Mouse (Mus musculus) embryo, embryonic 10 days (tissue): ENCODE measurements at regions not wholly inside any gene's neighbourhood (a gene's known extent, or its start where the extent isn't known, plus 50 kb on each side); places are given as distances from the start of the nearest gene placed in this dataset.

Experiments used
- DNase-seq: peaks from one replicate; pipeline ENCODE4 v3.0.0-alpha.2; 2015; ENCODE audit warnings: low spot score

DNA sequence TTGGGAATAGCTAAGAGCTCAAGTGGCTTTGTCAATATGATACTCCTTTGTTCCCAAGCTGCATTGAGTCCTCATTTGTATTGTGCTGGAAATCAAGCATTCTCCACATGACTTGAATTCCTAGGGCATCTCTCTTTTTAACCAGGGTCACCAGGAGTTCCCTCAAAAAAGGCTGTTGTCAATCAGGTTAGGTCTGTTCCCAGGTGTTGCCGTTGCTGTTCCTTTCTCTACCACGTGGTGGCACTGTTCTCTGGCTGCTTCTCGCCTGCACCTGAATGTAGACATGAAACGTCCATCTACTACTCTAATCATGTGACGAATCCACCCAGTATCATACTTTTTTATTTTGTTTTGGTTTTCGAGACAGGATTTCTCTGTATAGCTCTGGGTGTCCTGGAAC lies 118.3 kb downstream of the S1pr1 start:
- peak; percentile 70 for DNase-seq

DNA sequence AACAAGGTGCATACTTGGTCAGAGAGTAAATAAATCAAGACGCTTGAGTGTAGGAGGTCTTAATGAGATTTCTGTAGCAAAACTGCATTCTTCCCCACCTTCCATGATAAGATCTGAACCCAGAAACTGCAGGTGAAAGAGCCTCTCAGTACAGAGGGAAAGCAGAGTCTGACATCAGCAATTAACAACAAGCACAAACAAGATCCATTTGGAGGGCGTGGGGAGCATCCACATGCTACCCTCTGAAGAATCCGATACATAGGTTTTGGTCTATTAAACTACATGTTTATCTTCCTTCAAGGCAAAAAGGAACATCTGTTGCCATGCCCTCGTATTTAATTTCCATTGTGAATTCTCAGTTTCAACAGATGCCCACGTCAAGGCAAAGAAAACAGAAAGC lies 124.2 kb downstream of the S1pr1 start:
- no peak for DNase-seq

DNA sequence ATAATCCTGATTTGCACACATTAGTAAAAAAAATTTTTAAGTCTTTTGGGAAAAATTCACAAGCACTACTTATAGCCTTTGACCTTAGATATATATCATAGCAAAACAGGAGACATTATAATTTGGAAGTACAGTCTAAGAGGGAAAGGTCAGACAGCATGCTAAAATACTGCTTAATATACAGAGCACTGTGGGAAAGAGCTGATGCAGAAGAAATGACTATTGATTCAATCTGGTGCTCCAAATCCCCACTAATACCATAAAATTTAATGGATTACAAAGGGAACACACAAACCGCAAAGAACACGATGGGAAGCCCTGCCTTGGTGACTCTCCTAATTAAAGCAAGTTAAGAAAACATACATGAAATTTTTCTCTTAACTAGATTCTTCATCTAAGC lies 126.3 kb downstream of the S1pr1 start:
- no peak for DNase-seq

DNA sequence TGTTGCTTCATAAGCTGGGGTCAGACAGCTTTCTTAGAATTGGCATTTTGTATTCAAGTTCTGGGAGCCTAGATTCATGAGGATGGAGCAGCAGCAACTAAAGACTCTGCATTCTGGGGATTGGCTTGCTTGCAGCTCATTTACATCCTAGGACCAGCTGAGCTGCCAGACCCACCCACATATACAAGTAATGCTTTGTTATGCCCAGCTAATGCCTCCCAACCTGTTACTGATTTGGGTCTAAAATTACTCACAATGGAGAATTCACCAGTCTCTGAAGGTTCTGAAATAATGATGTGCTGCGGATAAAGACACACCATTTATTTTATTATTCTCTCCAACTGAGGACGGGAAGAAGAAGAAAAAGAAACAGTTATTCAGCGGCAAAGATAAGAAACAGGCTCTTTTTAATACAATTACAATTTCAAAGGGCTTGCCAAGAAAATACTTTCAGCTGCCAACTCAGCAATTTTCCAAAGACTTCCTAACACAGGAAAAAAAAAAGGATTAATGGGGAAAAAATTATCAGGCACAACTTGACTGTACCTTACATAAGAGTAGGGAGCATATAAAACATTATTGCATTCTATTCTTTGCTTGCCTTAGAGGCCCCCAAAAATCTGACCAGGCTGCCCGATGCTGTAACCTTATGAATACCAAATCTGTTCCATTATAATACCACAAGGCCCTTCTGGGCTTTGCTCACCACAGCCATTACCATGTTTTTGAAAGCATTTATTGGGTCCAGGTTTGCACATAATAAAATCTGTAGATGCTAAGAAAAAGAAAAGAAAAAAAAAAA lies 134.5 kb downstream of the S1pr1 start:
- DNase-seq: peak; percentile 8

DNA sequence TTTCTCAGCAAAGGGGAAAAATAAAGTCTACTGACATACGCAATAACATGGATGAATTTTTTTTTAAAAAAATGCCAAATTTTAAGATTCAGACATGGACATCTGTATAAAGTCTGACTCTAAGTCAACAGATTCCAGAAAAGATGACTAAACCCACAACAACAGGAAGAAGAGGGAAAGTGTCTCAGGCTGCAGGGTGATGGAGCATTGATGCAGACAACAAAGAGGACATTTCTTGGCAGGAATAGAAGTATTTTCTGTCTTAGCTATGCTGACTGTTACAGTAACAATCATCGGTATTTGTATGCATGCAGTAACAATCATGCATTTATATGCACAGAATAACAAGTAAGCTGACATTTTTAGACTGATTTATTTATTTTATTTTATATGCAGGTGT lies 139.5 kb downstream of the S1pr1 start:
- DNase-seq: no peak

DNA sequence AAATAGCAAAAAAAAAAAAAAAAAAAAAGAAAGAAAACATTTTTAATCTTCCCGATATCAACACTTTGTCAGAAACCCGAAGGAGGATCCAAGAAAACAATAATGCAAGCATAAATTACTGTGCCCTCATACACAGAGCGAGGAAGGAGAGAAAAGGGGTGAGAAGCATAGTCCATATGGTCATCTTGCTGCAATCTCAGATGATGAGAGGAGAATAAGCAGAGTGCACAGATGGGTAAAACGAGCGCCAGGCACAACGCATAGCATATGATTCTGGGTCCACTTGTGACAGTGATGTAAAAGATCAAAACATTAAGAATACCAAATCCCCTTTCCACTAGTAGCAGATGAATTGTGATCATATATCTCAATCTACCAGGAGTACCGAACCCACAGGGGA lies 152.1 kb downstream of the S1pr1 start:
- DNase-seq: no peak

DNA sequence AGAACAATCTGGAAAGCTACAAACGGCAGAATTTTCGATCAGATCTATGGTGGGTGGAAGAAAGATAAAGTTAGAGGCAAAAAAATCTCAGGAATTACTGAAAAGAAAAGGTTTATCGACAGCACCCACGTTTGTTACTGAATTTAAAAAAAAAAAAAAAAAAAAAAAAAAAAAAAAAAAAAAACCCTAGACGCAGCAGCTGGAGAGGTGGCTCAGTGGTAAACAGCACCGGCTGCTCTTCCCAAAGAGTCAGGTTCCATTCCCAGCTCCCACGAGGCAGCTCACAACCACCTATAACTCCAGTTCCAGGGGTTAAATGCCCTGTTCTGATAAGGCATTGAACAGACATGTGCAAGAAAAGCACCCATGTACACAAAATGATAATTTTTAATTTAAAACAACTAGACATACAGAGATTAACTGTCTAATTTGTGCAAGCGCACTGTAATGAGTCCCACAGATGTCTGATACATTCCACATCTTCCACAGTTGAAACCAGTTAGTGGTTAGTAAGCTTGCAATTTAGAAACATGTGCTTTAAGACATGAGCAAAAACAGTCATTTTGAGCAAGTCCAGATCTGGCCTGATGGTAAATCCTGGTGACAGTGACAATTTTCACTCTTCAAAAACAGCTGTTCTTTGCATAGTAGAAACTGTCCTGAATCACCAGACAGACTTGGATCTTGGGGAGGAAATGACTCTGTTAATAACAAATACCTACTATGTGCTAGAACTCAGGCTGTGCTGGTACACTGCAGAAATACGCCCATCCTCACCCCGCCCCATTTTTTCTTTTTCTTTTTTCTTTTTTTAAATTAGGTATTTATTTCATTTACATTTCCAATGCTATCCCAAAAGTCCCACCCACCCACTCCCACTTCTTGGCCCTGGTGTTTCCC lies 159.8 kb downstream of the S1pr1 start:
- DNase-seq: no peak

DNA sequence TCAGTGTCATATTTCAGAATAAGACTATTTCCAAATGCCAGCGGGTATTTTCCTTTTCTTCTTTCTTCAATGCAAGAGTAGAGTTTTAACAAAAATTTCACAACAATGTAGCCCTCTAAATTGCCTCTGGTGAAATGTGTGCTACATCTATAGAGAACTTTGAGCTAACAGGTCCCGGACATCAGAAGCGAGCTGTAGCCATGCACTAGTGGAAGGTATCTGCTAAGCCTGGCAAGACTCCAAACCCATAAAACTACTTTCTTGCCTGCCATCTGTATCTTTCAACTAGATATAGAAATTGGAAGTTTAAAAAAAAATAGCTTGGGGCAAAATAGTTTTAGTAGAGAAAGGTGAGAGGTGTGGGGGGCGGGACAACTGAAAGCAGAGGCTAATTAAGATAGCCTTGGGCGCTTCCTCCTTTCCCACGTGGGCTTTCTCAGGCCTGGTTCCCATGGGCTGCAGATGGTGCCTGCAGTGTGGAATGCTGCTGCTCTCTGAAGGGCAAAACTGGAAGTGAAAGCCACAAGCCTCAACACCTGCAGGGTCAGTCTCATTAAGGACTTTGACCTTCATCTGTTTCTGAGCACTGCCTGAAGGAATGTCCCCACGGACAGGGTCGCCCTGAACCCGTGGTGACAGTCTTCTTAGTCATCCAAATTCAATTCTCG lies 160.9 kb downstream of the S1pr1 start:
- peak; percentile 56 for DNase-seq

DNA sequence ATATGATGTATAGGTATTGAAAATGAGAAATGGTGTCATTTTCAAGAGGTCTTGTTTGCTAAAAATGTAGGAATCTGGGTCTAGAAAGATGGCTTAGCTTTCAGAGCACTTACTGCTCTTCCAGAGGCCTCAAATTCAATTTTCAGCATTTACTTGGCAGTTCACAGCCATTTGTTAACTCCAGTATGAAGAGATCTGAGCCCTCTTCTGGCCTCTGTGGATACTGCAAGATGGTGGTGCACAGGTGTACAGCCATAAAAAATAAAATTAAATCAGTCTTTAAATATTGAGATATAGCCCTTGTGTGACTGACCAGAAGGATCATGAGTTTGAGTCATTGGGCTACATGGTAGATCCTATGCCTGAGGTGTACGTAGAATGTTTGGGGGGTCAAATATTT lies 173.1 kb downstream of the S1pr1 start:
- DNase-seq: peak; percentile 28

DNA sequence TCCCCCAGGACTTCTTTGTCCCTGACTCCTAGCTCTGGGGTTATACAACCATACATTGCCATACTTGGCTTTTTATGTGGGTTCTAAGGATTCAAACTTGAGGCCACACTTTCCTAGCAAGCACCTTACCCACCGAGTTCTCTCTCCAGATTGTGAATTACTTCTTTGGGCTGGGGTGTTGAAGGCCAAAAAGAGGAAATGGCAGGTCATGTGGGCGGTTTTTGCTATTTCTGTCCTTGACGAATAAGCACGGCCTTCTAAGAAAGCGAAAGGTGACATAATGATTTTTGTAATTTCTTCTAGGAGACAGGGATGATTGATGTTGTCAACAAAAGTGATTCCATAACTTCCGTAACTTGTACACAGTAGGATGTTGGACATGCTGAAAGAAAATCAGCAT lies 176.5 kb downstream of the S1pr1 start:
- no peak for DNase-seq

DNA sequence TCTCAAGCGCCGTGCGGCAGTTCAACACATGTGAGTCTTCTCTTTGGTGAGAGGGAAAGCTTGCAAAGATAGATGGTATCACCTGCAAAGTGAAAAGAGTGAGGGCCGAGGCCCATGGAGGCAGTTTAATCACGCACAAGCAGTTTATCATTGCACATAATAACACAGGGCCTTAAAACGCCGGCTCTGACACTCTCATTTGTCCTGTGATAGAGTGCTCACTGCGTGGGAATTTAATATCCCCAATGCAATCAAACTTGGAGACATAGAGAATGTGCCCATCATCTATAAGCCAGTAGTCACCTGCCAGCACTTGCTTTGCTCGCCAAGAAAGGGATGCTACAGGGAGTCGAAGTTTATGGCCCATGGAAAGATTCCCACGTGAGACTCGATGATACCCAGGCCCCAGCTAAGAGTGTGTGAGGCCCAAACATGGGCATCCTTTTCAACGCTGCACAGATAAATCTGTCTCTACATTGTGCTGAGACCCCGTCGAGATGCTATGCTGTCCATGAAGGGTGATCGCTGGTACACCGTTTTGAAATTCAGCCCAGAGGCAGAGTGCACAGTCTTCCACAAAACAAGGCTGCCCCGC lies 182.6 kb downstream of the S1pr1 start:
- DNase-seq: no peak

DNA sequence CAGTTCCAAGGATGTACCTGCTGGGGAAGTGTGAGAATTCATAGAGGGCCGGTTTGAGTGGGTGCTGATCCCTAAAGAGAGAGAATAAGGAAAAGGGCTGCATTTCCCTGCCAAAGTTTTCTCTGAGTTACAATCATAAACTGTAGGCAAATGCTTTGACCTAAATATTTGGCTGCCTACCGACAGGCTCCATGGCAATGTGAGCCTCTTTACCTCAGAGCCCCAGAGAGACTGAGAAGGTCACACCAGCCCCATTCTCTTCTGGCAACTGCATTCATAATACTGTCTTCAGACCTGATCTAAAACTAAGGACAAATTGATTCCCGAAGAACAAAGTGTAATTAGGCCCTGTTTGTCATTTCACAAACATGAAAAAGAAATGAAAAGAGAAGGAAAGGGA lies 184.4 kb downstream of the S1pr1 start:
- no peak for DNase-seq

DNA sequence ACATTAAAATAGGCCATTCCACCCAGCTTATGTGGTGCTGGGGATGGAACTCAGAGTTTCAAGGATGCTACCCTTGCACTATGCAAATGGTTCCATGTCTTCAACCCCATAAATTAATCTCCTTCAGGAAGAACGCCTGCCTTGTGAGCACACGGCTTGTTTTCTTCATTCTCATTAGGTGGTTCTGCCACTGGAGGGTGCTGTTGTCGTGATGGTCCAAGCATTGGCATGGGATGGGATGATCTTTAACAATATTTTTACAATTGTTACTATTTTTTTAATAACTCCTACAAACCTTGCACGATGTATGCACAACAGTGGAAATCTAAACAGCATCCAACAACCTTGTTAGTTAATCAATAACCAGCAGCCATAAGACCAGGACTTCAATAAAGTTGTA lies 185.0 kb downstream of the S1pr1 start:
- peak; percentile 11 for DNase-seq

DNA sequence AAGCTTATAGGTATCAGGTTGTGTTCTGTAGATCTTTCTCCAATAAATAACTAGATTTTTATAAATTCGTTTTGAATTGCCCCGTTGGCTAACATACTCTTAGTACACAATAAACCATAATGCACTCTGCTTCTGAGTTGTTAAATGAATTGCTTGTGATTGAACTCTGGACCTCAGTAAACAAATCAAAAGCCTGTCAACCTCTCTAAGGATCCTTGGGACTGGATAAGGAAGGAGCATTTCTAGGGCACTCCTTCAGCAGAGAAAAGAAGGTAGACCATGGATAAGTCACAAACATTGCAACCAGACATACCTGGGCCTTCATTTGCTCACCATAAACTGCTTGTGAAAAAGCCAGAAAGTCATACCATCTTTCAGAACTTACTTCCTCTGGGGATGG lies 191.4 kb downstream of the S1pr1 start:
- DNase-seq: no peak

DNA sequence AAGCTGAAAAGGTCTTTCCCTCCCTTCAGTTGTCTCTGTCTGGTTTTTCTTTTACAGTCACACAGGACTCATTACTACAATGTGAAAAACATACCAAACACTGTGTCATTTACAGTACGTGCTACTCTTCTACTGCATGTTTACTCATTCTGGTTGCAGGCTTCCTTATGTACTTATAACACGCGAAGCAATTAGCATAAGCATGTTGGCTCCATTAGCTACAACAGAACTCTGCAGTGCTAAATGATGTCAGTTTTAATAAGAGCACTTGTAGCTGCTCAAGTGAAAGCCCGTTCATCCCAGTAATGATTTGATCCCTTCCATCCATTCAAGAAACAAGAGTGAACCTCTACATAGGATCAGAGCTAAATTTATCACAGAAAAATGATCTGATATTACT lies 199.2 kb downstream of the S1pr1 start:
- DNase-seq: no peak

DNA sequence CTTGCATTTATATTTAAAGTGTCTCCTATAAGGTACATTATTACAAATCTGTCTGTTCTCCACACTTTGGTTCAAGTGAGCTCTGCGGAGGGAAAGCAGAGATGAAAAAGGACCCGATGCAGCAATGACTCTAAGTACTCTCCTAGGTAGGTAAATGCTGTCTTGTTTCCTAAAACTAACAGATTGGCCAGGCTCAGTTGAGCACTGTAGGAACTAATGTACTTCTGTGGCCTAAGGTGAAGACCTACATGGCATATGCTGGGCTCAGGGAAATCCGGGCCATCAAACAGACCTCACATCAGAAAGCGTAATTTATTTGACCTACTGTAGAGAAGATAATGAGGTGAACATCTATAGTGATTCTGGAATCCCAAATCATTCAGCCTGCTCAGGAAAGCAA lies 205.2 kb downstream of the S1pr1 start:
- no peak for DNase-seq

DNA sequence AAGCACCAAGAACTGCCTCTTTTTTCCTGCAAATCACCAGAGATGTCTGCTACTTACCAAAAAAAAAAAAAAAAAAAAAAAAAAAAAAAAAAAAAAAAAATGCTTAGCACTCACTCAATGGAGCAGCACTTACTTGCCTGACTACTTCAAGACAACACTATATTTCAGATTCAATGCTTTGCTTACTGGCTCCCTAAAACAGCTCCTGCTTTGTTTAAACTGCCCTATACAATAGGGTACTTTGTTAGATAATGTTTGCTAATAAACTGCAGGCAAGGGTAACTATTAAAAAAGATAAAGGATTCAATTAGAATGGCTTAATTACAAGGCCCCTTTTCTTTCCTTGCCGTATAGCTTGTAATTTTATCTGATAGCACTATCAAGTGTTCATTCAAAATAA lies 217.5 kb downstream of the S1pr1 start:
- DNase-seq: no peak

DNA sequence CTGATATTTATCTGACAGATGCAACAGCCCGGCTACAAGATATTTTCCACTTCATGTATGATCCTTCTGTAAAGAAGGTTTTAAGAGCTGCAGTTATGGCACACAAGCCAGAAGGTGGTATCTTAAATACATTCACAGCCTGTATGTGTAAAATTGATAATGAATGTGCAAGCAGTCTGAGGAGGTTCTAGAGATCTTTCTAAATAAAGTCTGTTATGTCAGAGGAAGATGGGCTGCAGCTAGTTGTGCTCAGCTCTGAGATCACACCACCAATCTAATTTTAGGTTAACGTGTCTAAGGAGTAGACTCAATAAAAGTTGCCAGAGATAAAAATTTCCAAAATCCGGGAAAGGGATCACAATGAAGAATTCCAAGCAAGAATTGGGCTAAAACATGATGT lies 218.8 kb downstream of the S1pr1 start:
- DNase-seq: no peak

DNA sequence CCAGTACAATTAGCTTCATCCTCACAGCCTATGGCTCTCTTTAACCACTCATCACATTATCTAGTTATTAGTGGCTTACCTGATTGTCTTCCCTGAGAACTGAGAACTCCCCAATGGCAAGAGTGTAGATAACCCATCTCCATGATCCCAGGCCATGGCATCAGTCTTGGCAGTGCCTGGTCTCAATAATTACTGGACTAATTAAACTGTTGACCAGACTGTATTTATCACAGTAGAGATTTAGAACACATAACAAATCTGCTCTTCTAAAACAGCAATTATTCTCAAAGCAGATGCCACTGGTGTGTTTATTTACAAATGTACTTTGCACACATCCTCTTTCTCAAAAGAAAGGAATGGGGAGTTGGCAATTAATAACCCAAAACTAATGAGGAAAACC lies 219.2 kb downstream of the S1pr1 start:
- no peak for DNase-seq

DNA sequence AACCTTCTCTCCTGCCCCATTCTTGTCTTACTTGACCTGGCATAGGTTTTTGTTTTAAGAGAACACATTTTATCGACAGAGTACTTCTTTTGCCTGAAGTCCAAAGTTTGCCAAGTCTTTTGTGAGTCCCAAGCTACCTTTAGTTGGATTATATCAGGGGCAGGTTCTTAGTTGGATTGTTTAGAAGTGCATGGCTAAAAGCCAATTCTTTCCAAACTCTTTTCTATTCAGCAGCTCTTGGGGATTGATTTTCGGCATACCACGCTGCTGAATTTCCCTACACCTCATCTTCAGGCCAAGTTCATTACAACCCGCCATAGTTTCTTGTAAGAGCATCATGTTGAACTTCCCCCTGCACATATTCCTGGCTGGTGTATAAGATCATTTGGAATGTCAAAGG lies 245.9 kb downstream of the S1pr1 start:
- DNase-seq: no peak

DNA sequence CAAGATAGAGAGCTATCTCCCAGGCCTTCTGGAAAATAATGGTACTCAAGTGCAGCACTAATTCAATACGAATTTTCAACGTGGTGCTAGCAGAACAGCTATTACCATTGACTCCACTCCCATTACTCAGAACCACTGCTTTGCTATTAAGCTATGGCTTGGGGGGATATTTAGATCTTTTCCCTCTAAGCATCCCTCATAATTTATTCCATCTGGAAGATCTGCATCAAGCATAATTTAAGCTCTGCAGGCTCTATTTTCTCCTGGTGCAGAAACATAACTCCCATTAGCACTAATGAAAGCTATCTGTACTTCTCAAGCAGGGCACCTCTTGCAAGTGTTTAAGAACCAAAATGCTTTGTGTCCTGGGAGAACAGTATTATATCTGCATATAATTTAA lies 247.0 kb downstream of the S1pr1 start:
- DNase-seq: no peak

DNA sequence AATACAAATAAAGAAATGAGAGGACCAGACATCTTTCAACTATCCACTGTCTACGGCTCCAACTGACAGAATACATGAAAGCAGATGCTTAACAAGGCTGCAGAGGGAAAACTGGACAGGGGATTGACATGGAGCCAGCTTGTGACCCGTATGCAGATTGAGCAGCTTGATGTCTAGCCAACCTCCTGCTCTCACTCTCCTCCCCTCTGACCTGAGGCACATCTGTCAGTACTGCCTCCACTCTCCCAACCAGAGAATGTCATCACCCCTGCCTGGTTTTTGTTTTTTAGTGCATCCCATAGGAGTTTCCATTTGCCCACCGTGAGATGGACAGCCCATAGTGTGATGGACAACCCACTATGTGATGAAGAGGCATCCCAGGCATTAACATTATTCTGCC lies 252.2 kb downstream of the S1pr1 start:
- peak; percentile 17 for DNase-seq
